Comparison of ENCODE assay signal across 14 mouse cellular contexts in the genomic region with DNA sequence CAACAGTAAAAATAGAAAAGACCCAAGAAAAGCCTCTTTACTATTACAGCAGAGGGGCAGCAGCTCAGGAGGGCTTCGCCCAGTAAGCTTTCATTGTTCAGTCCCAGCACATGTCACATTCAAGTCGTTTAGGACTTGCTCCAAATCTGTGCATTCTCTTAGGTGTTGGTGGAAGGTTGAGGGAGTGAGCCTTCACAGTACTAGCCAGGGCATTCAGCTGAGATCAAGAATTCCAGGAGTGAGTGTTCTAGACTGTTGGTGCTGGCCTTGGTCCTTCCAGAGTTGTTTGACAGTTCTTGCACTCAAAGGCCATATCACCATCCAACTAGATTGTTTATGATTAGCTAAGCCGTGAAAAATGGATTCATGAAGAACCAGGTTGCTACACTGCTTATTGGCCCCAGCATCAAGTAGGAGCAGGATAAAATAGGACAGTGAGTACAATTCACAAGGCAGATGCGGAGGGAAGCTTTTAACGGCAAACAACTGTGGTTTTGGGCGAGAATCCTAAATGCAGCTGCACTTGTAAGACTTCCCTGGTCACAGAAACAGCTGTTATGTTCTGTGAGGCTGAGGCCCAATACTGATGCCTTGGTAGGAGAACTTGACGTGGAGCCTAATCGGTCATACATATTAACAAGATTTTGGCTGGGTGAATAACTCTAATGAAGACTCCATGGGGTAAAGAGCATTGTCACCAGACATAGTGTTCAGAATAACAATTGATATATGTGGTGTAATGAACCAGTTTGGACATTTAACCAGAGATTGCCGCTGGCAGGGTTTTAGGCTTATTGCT.
A peak's percentile ranks its signal among the peaks of the same experiment; 100 is the strongest.
DNase-seq lines count a peak whose midpoint lies in the region; ATAC-seq lines count a peak whose summit lies in the region.
"Had no signal": no experiment of that assay in that cellular context is flagged by ENCODE, and none has a peak within 500 bp of the region (broad histone marks: within the 10 kb centered on the region; RNA-seq: fewer than 3 reads in every experiment).

No protein-coding gene starts in this region.

- no peak overlapping the region for H3K4me3 ChIP-seq in embryonic facial prominence, embryonic 14.5 days (ENCODE audit: low read depth, low read length)
- H3K4me3 ChIP-seq in embryonic facial prominence, embryonic 10.5 days, result no peak overlapping the region
- no peak overlapping the region for H3K4me3 ChIP-seq in heart, embryonic 11.5 days (ENCODE audit: low read depth, low read length)
- H3K4me3 ChIP-seq in midbrain, embryonic 15.5 days, result no peak overlapping the region
- H3K4me3 ChIP-seq: embryonic facial prominence, embryonic 12.5 days; gastrocnemius, adult 2 months; liver, embryonic 13.5 days had no signal

- intact Hi-C loops in heart, postnatal 25 days (cut with DNase I), result no loop called here

- H3K4me2 ChIP-seq in embryonic facial prominence, embryonic 14.5 days (ENCODE audit: low read depth, low read length), result no peak overlapping the region
- no peak overlapping the region for H3K4me2 ChIP-seq in heart, embryonic 11.5 days
- no peak overlapping the region for H3K4me2 ChIP-seq in midbrain, embryonic 15.5 days
- H3K4me2 ChIP-seq: embryonic facial prominence, embryonic 12.5 days; liver, embryonic 13.5 days had no signal

- WGBS in embryonic facial prominence, embryonic 14.5 days, result 71% methylated on average over 9 of the region's 9 CpGs
- 85% methylated on average over 9 of the region's 9 CpGs for WGBS in embryonic facial prominence, embryonic 10.5 days
- 81% methylated on average over 9 of the region's 9 CpGs for WGBS in heart, embryonic 11.5 days (ENCODE audit: insufficient replicate concordance)
- WGBS in midbrain, embryonic 15.5 days, result 61% methylated on average over 9 of the region's 9 CpGs

- no peaks in the 10 kb centered on the region for H3K4me1 ChIP-seq in embryonic facial prominence, embryonic 14.5 days (ENCODE audit: control insufficient read depth, insufficient read depth, low read length)
- peaks cover 9% of the 10 kb centered on the region; the same call in 1 of the 2 replicates for H3K4me1 ChIP-seq in embryonic facial prominence, embryonic 10.5 days
- no peaks in the 10 kb centered on the region for H3K4me1 ChIP-seq in heart, embryonic 11.5 days (ENCODE audit: control insufficient read depth, insufficient read depth, low read length)
- H3K4me1 ChIP-seq in midbrain, embryonic 15.5 days, result no peaks in the 10 kb centered on the region
- H3K4me1 ChIP-seq: liver, embryonic 13.5 days had no signal

- DNase-seq in embryonic facial prominence, embryonic 14.5 days (ENCODE audit: low spot score), result peak; percentile 52
- no peak for DNase-seq in embryonic facial prominence, embryonic 10.5 days (ENCODE audit: low spot score)
- no peak for DNase-seq in heart, postnatal 25 days (ENCODE audit: low spot score)
- peak; percentile 24 for DNase-seq in NIH3T3 (ENCODE audit: low read depth)
- no peak for DNase-seq in urinary bladder, postnatal 36 days (ENCODE audit: low spot score in 2 of 2)
- DNase-seq: adrenal gland, postnatal 14 days; cerebellum, postnatal 14 days; gastrocnemius, adult 2 months; liver, embryonic 13.5 days had no signal

- H3K36me3 ChIP-seq in embryonic facial prominence, embryonic 14.5 days (ENCODE audit: control insufficient read depth, insufficient read depth, low read length), result no peaks in the 10 kb centered on the region
- H3K36me3 ChIP-seq in embryonic facial prominence, embryonic 10.5 days (replicated peaks), result no peaks in the 10 kb centered on the region
- H3K36me3 ChIP-seq in heart, embryonic 11.5 days (ENCODE audit: control insufficient read depth, insufficient read depth, low read length), result no peaks in the 10 kb centered on the region
- H3K36me3 ChIP-seq in midbrain, embryonic 15.5 days (replicated peaks), result no peaks in the 10 kb centered on the region
- H3K36me3 ChIP-seq: embryonic facial prominence, embryonic 12.5 days; liver, embryonic 13.5 days had no signal

- no peaks in the 10 kb centered on the region for H3K9me3 ChIP-seq in embryonic facial prominence, embryonic 14.5 days (ENCODE audit: control insufficient read depth, low read length)
- H3K9me3 ChIP-seq in embryonic facial prominence, embryonic 10.5 days, result no peaks in the 10 kb centered on the region
- H3K9me3 ChIP-seq in heart, embryonic 11.5 days (replicated peaks; ENCODE audit: control insufficient read depth, low read length), result no peaks in the 10 kb centered on the region
- no peaks in the 10 kb centered on the region for H3K9me3 ChIP-seq in midbrain, embryonic 15.5 days
- H3K9me3 ChIP-seq: embryonic facial prominence, embryonic 12.5 days; liver, embryonic 13.5 days had no signal

- H3K27ac ChIP-seq in embryonic facial prominence, embryonic 14.5 days (replicated peaks; ENCODE audit: low read depth, low read length), result no peak overlapping the region
- H3K27ac ChIP-seq in embryonic facial prominence, embryonic 10.5 days (replicated peaks), result no peak overlapping the region
- no peak overlapping the region for H3K27ac ChIP-seq in heart, embryonic 11.5 days (ENCODE audit: low read depth, low read length)
- no peak overlapping the region for H3K27ac ChIP-seq in midbrain, embryonic 15.5 days
- H3K27ac ChIP-seq: embryonic facial prominence, embryonic 12.5 days; gastrocnemius, adult 2 months; liver, embryonic 13.5 days had no signal

- no peaks in the 10 kb centered on the region for H3K27me3 ChIP-seq in embryonic facial prominence, embryonic 14.5 days (replicated peaks; ENCODE audit: control insufficient read depth, insufficient read depth, low read length)
- no peaks in the 10 kb centered on the region for H3K27me3 ChIP-seq in embryonic facial prominence, embryonic 10.5 days (replicated peaks; ENCODE audit: low read depth, poor library complexity, severe bottlenecking)
- H3K27me3 ChIP-seq in heart, embryonic 11.5 days (ENCODE audit: control insufficient read depth, insufficient read depth, low read length), result no peaks in the 10 kb centered on the region
- no peaks in the 10 kb centered on the region for H3K27me3 ChIP-seq in midbrain, embryonic 15.5 days (replicated peaks)
- H3K27me3 ChIP-seq: CH12.LX; embryonic facial prominence, embryonic 12.5 days; liver, embryonic 13.5 days had no signal

- no peak for ATAC-seq in embryonic facial prominence, embryonic 14.5 days (ENCODE audit: low read depth)
- ATAC-seq in heart, embryonic 11.5 days (replicated peaks; ENCODE audit: insufficient number of reproducible peaks, low FRiP score, low TSS enrichment), result peak; percentile 55; the same call in 1 of the 2 replicates
- ATAC-seq in midbrain, embryonic 15.5 days (replicated peaks), result peak; percentile 57; the same call in 1 of the 2 replicates
- no peak for ATAC-seq in monocyte, adult 5-6 weeks (replicated peaks; ENCODE audit: insufficient number of reproducible peaks, low FRiP score, low TSS enrichment, poor library complexity, severe bottlenecking)

- no peak overlapping the region for H3K9ac ChIP-seq in embryonic facial prominence, embryonic 14.5 days (ENCODE audit: low read depth, low read length)
- H3K9ac ChIP-seq in heart, embryonic 11.5 days (ENCODE audit: low read depth, low read length), result no peak overlapping the region
- no peak overlapping the region for H3K9ac ChIP-seq in midbrain, embryonic 15.5 days
- H3K9ac ChIP-seq: embryonic facial prominence, embryonic 12.5 days; liver, embryonic 13.5 days had no signal

Comparison
In these comparisons a context has a peak if more than half of its experiments do, and no peak if none do; other contexts are left out.
1. DNase-seq: peak in embryonic facial prominence, embryonic 14.5 days (single experiment) and NIH3T3 (single experiment); none in embryonic facial prominence, embryonic 10.5 days (single experiment), heart, postnatal 25 days (single experiment) and urinary bladder, postnatal 36 days (0 of 2).
2. ATAC-seq: peak in heart, embryonic 11.5 days (single experiment) and midbrain, embryonic 15.5 days (single experiment); none in embryonic facial prominence, embryonic 14.5 days (single experiment) and monocyte, adult 5-6 weeks (single experiment).